Mouse (Mus musculus) CH12.LX (cell line): ENCODE results near the gene Krba1. TPM values are rescaled to one million over a fixed set of nuclear protein-coding genes. Genes with fewer than 3 reads are reported as not detected.

Experiments
- DNase-seq: peaks from one replicate; pipeline ENCODE4 v3.0.0-alpha.2; 2013; ENCODE audit errors: extremely low read depth
- H3K27ac ChIP-seq: 2 replicates; pipeline ENCODE4 v1.5.1; 2012; ENCODE audit warnings: low read depth, mild to moderate bottlenecking, control low read depth, moderate library complexity; ENCODE audit not compliant: insufficient read depth
- H3K27me3 ChIP-seq: replicated peaks from 2 replicates; pipeline ENCODE3; 2012; ENCODE audit warnings: inconsistent platforms
- H3K36me3 ChIP-seq, 2 experiments: replicated peaks in 1 of 2; 2 replicates each; pipeline versions ENCODE3 to v1.6.1; 2012; ENCODE audit warnings: inconsistent platforms in 1 of 2, low read length in 1 of 2, mild to moderate bottlenecking in 1 of 2, mixed read lengths in 1 of 2, moderate library complexity in 1 of 2; ENCODE audit not compliant: control insufficient read depth in 1 of 2, insufficient read depth in 1 of 2
- H3K4me1 ChIP-seq, 2 experiments: 2 replicates each; pipeline ENCODE4 v1.6.1; 2012; ENCODE audit warnings: inconsistent platforms in 1 of 2, moderate library complexity in 1 of 2; ENCODE audit not compliant: insufficient read depth in 2 of 2, control insufficient read depth in 1 of 2
- H3K4me2 ChIP-seq: 2 replicates; pipeline ENCODE4 v1.6.1; 2012; ENCODE audit warnings: low read depth, mild to moderate bottlenecking, control low read depth; ENCODE audit not compliant: poor library complexity, insufficient read depth, severe bottlenecking
- H3K4me3 ChIP-seq, 3 experiments: fragments of 150-350 bp in 1 of 3; sonication (generic) in 1 of 3; replicated peaks in 1 of 3; 2 replicates each; pipeline versions ENCODE3 to v1.5.1; 2011 to 2012; ENCODE audit warnings: low read depth in 2 of 3, low read length in 2 of 3, mild to moderate bottlenecking in 2 of 3, moderate library complexity in 2 of 3, control low read depth in 1 of 3, improper control_type of control experiment in 1 of 3, inconsistent platforms in 1 of 3, mixed read lengths in 1 of 3; ENCODE audit not compliant: poor library complexity in 1 of 3
- H3K79me2 ChIP-seq: replicated peaks from 2 replicates; pipeline ENCODE4 v1.6.1; 2012; ENCODE audit warnings: mild to moderate bottlenecking, moderate library complexity; ENCODE audit not compliant: control insufficient read depth, poor library complexity, insufficient read depth, severe bottlenecking; ENCODE audit errors: extremely low read depth
- H3K9ac ChIP-seq: 2 replicates; pipeline ENCODE4 v1.6.1; 2012; ENCODE audit warnings: low read depth, mild to moderate bottlenecking, control low read depth, moderate library complexity; ENCODE audit not compliant: insufficient read depth
- H3K9me3 ChIP-seq: replicated peaks from 2 replicates; pipeline ENCODE3; 2012; ENCODE audit warnings: low read length, inconsistent platforms, mixed read lengths
- CHD1 ChIP-seq: IDR thresholded peaks from 2 replicates; pipeline ENCODE4 v1.6.1; 2012; ENCODE audit warnings: low read depth, low read length, improper control_type of control experiment, inconsistent platforms
- CHD2 ChIP-seq: IDR thresholded peaks from 2 replicates; pipeline ENCODE4 v1.6.1; 2011; ENCODE audit warnings: low read length, improper control_type of control experiment
- ELF1 ChIP-seq: IDR thresholded peaks from 2 replicates; pipeline ENCODE4 v1.6.1; 2014; ENCODE audit warnings: low read depth, mild to moderate bottlenecking, inconsistent platforms, low read length, improper control_type of control experiment
- EP300 ChIP-seq: IDR thresholded peaks from 2 replicates; pipeline ENCODE4 v1.6.1; 2011; ENCODE audit warnings: low read length, improper control_type of control experiment
- GABPA ChIP-seq: IDR thresholded peaks from 2 replicates; pipeline ENCODE4 v1.6.1; 2012; ENCODE audit warnings: low read depth, low read length, improper control_type of control experiment, inconsistent platforms; ENCODE audit not compliant: insufficient replicate concordance
- HCFC1 ChIP-seq: IDR thresholded peaks from 2 replicates; pipeline ENCODE4 v1.6.1; 2012; ENCODE audit warnings: low read depth, mild to moderate bottlenecking, inconsistent platforms, low read length, improper control_type of control experiment
- IRF4 ChIP-seq: IDR thresholded peaks from 2 replicates; pipeline ENCODE4 v1.6.1; 2014; ENCODE audit warnings: low read depth, mild to moderate bottlenecking, inconsistent platforms, low read length, improper control_type of control experiment
- JUN ChIP-seq: IDR thresholded peaks from 2 replicates; pipeline ENCODE4 v1.6.1; 2011; ENCODE audit warnings: low read depth, mild to moderate bottlenecking, low read length, improper control_type of control experiment, moderate library complexity; ENCODE audit not compliant: insufficient read depth
- MAFK ChIP-seq: IDR thresholded peaks from 2 replicates; pipeline ENCODE4 v1.6.1; 2011; ENCODE audit warnings: low read length, improper control_type of control experiment; ENCODE audit not compliant: insufficient replicate concordance
- MAX ChIP-seq: IDR thresholded peaks from 2 replicates; pipeline ENCODE4 v1.6.1; 2011; ENCODE audit warnings: low read length, improper control_type of control experiment
- MAZ ChIP-seq: IDR thresholded peaks from 2 replicates; pipeline ENCODE4 v1.6.1; 2012; ENCODE audit warnings: low read depth, mild to moderate bottlenecking, inconsistent platforms, low read length, improper control_type of control experiment, moderate library complexity
- MEF2A ChIP-seq: IDR thresholded peaks from 2 replicates; pipeline ENCODE4 v1.6.1; 2014; ENCODE audit warnings: low read depth, mild to moderate bottlenecking, inconsistent platforms, low read length, improper control_type of control experiment, borderline replicate concordance
- MXI1 ChIP-seq: IDR thresholded peaks from 2 replicates; pipeline ENCODE4 v1.6.1; 2011; ENCODE audit warnings: mild to moderate bottlenecking, low read depth, low read length, improper control_type of control experiment
- MYC ChIP-seq: IDR thresholded peaks from 2 replicates; pipeline ENCODE4 v1.6.1; 2011; ENCODE audit warnings: low read depth, mild to moderate bottlenecking, improper control_type of control experiment, low read length
- NELFE ChIP-seq: IDR thresholded peaks from 2 replicates; pipeline ENCODE4 v1.6.1; 2011; ENCODE audit warnings: low read depth, low read length, improper control_type of control experiment
- NRF1 ChIP-seq: IDR thresholded peaks from 2 replicates; pipeline ENCODE4 v1.6.1; 2014; ENCODE audit warnings: low read depth, mild to moderate bottlenecking, inconsistent platforms, low read length, improper control_type of control experiment, moderate library complexity
- POLR2A ChIP-seq: IDR thresholded peaks from 2 replicates; pipeline ENCODE4 v1.6.1; 2011; ENCODE audit warnings: low read depth, mild to moderate bottlenecking, improper control_type of control experiment, low read length
- POLR2AphosphoS2 ChIP-seq: IDR thresholded peaks from 2 replicates; pipeline ENCODE4 v1.6.1; 2011; ENCODE audit warnings: low read depth, low read length, improper control_type of control experiment
- RAD21 ChIP-seq: IDR thresholded peaks from 2 replicates; pipeline ENCODE4 v1.6.1; 2011; ENCODE audit warnings: low read depth, mild to moderate bottlenecking, low read length, improper control_type of control experiment, moderate library complexity
- SIN3A ChIP-seq: IDR thresholded peaks from 2 replicates; pipeline ENCODE4 v1.6.1; 2012; ENCODE audit warnings: low read length, improper control_type of control experiment, inconsistent platforms
- SMC3 ChIP-seq: IDR thresholded peaks from 2 replicates; pipeline ENCODE4 v1.6.1; 2011; ENCODE audit warnings: low read depth, low read length, improper control_type of control experiment
- TBP ChIP-seq: conservative IDR thresholded peaks from 2 replicates; pipeline ENCODE4 v1.6.1; 2011; ENCODE audit warnings: low read depth, low read length, improper control_type of control experiment
- TCF12 ChIP-seq: IDR thresholded peaks from 2 replicates; pipeline ENCODE4 v1.6.1; 2014; ENCODE audit warnings: low read depth, mild to moderate bottlenecking, inconsistent platforms, low read length, improper control_type of control experiment
- ZC3H11A ChIP-seq: IDR thresholded peaks from 2 replicates; pipeline ENCODE4 v1.6.1; 2012; ENCODE audit warnings: low read depth, mild to moderate bottlenecking, inconsistent platforms, low read length, improper control_type of control experiment
- ZMIZ1 ChIP-seq: IDR thresholded peaks from 2 replicates; pipeline ENCODE4 v1.6.1; 2012; ENCODE audit warnings: low read depth, mild to moderate bottlenecking, inconsistent platforms, low read length, improper control_type of control experiment
- ZNF384 ChIP-seq: IDR thresholded peaks from 2 replicates; pipeline ENCODE4 v1.6.1; 2012; ENCODE audit warnings: low read depth, low read length, improper control_type of control experiment, inconsistent platforms
- dilution Hi-C: fragments of 300-500 bp; cut with MboI; formaldehyde crosslinking; loops from 2 replicates; pipeline ENCODE4 v1.14.3; 2020; ENCODE audit warnings: low sequenced_read_pairs; ENCODE audit not compliant: extremely low pct_unique_long_range_greater_than_20kb, extremely low pct_ligation_motif_present
- in situ Hi-C: fragments of 300-500 bp; cut with MboI; formaldehyde crosslinking; loops from 3 replicates; pipeline ENCODE4 v1.14.3; 2019; ENCODE audit warnings: low sequenced_read_pairs, low pct_ligation_motif_present, low pct_unique_long_range_greater_than_20kb, mixed read lengths
- polyA plus RNA-seq: library from polyadenylated mRNA; unstranded; fragments of >175 nt; gene quantifications from 2 replicates; pipeline ENCODE4 v1.2.1, GENCODE M21; 2012; ENCODE audit warnings: low read depth; ENCODE audit not compliant: insufficient read length
- total RNA-seq, 2 experiments: library from RNA; depleted of rRNA; stranded (reverse); fragments of 300-350 nt in 1 of 2; fragments of >200 nt in 1 of 2; gene quantifications; 2 replicates each; pipeline ENCODE4 v1.2.3; 2012 to 2014

Gene Krba1
- total and polyA plus RNA-seq, 3 experiments, result 2.9 to 12.7 (median 9.8) TPM

GRCm38 (mm10) chr6:48443592-48444309 lies 48.4 kb downstream of the Krba1 start:
- peaks cover 4 to 30% of the 10 kb centered on the region in 2 experiments for H3K36me3 ChIP-seq
- DNase-seq, result peak; percentile 95
- peaks cover 18% of the 10 kb centered on the region for H3K9me3 ChIP-seq
- dilution Hi-C loops, result no loop called here
- peak overlapping the region; percentile 17 for H3K4me2 ChIP-seq
- peak overlapping the region; percentile 66 for H3K9ac ChIP-seq
- in situ Hi-C loops, result no loop called here
- peak overlapping the region; percentile 31 to 67 (median 61) for H3K4me3 ChIP-seq
- H3K79me2 ChIP-seq, result no peaks in the 10 kb centered on the region
- no peak overlapping the region for H3K27ac ChIP-seq
- TF ChIP-seq TCF12, result peak; percentile 48; the same call in 1 of the 2 replicates
- peak; percentile 89 for TF ChIP-seq MAZ
- TF ChIP-seq ELF1, result peak; percentile 73
- TF ChIP-seq MAX, result peak; percentile 67
- TF ChIP-seq CHD1, result no peak
- TF ChIP-seq IRF4, result peak; percentile 10; the same call in 1 of the 2 replicates
- 0 out of 2 replicates have a peak, but pooled peaks have one; percentile 20 for TF ChIP-seq SIN3A
- peak; percentile 59 for TF ChIP-seq TBP
- no peak for TF ChIP-seq SMC3
- TF ChIP-seq MYC, result 0 out of 2 replicates have a peak, but pooled peaks have one; percentile 18
- peak; percentile 63 for TF ChIP-seq POLR2A
- peak; percentile 84 for TF ChIP-seq CHD2
- no peak; the same call in 1 of the 2 replicates for TF ChIP-seq RAD21
- TF ChIP-seq NRF1, result 0 out of 2 replicates have a peak, but pooled peaks have one; percentile 24
- H3K4me1 ChIP-seq, result peaks cover 18 to 61% of the 10 kb centered on the region in 2 experiments
- no peaks in the 10 kb centered on the region for H3K27me3 ChIP-seq

- Histone ChIP-seq H3K27me3 (no peaks in the 10 kb centered on the region), H3K9me3 (peaks cover 15% of the 10 kb centered on the region), H3K4me1 (peaks cover 18 to 68% of the 10 kb centered on the region in 2 experiments), H3K9ac (peak overlapping the region; percentile 66), H3K79me2 (no peaks in the 10 kb centered on the region), H3K27ac (no peak overlapping the region), H3K4me2 (peak overlapping the region; percentile 89), H3K4me3 (peak overlapping the region; percentile 59 to 71 (median 67)), H3K36me3 (peaks cover 4 to 23% of the 10 kb centered on the region in 2 experiments)
- dilution Hi-C loops (no loop called here), in situ Hi-C loops (no loop called here)
- DNase-seq, result peak; percentile 76
- TF ChIP-seq TCF12, result no peak
- no peak for TF ChIP-seq POLR2AphosphoS2
- TF ChIP-seq MEF2A, result no peak
- no peak for TF ChIP-seq NELFE
- no peak for TF ChIP-seq SMC3
- TF ChIP-seq CHD2, result peak; percentile 50
- TF ChIP-seq ZC3H11A, result no peak
- TF ChIP-seq MAZ, result no peak
- no peak for TF ChIP-seq JUN
- TF ChIP-seq MXI1, result no peak
- no peak for TF ChIP-seq ZMIZ1
- TF ChIP-seq EP300, result no peak
- no peak for TF ChIP-seq ZNF384
- peak; percentile 15; the same call in 1 of the 2 replicates for TF ChIP-seq IRF4
- no peak for TF ChIP-seq GABPA
- no peak for TF ChIP-seq MAFK
- TF ChIP-seq CHD1, result no peak
- TF ChIP-seq HCFC1, result no peak
Observed at GRCm38 (mm10) chr6:48444310-48445180, 49.2 kb downstream of the Krba1 start.
